Mouse (Mus musculus): ENCODE data around the gene Ndc80.
"Not testable (repeated sequence)": the region's sequence is repeated elsewhere in the genome, so short reads cannot be mapped to it uniquely, and the experiment has no call there.

The Ndc80 gene

GRCm38 (mm10) chr17:71526711-71527564 lies at the start of gene Ndc80:
Gene Ndc80, minus strand, starts transcription at chr17:71526857.
- peak; percentile 97 for DNase-seq (ENCODE audit: low read depth)

GRCm38 (mm10) chr17:71561631-71562030 lies 35.0 kb upstream of the Ndc80 start:
- peak; percentile 66 for DNase-seq (ENCODE audit: low read depth)

- peak; percentile 29 for DNase-seq (ENCODE audit: low read depth)
Measured at GRCm38 (mm10) chr17:71552901-71553300, 26.2 kb upstream of the Ndc80 start.

- DNase-seq (ENCODE audit: low read depth) = peak; percentile 78
Measured at GRCm38 (mm10) chr17:71551757-71552451, 25.2 kb upstream of the Ndc80 start, which contains the start of gene Spdya. Gene Spdya, plus strand, starts transcription at chr17:71552061.

GRCm38 (mm10) chr17:71551350-71551749 lies 24.7 kb upstream of the Ndc80 start:
- DNase-seq (ENCODE audit: low read depth) = no peak

GRCm38 (mm10) chr17:71548586-71548985 lies 21.9 kb upstream of the Ndc80 start:
- peak; percentile 61 for DNase-seq (ENCODE audit: low read depth)

- DNase-seq (ENCODE audit: low read depth) = no peak
Measured at GRCm38 (mm10) chr17:71537164-71537563, 10.5 kb upstream of the Ndc80 start.

GRCm38 (mm10) chr17:71535595-71535994 lies 8.9 kb upstream of the Ndc80 start:
- not testable (repeated sequence) for DNase-seq (ENCODE audit: low read depth)

- peak; percentile 8 for DNase-seq (ENCODE audit: low read depth)
Measured at GRCm38 (mm10) chr17:71528042-71528441, 1.4 kb upstream of the Ndc80 start.

- DNase-seq (ENCODE audit: low read depth) = no peak
Measured at GRCm38 (mm10) chr17:71526302-71526708, 352 bp downstream of the Ndc80 start.

- DNase-seq (ENCODE audit: low read depth) = no peak
Measured at GRCm38 (mm10) chr17:71510297-71510696, 16.4 kb downstream of the Ndc80 start.

- DNase-seq (ENCODE audit: low read depth) = no peak
Measured at GRCm38 (mm10) chr17:71506832-71507231, 19.8 kb downstream of the Ndc80 start.

- DNase-seq (ENCODE audit: low read depth) = no peak
Measured at GRCm38 (mm10) chr17:71495784-71496183, 30.9 kb downstream of the Ndc80 start.

GRCm38 (mm10) chr17:71491332-71491686 lies 35.3 kb downstream of the Ndc80 start:
- DNase-seq (ENCODE audit: low read depth) = no peak

GRCm38 (mm10) chr17:71490666-71491331 lies 35.9 kb downstream of the Ndc80 start:
- peak; percentile 87 for DNase-seq (ENCODE audit: low read depth)

GRCm38 (mm10) chr17:71489703-71490461 lies 36.8 kb downstream of the Ndc80 start:
- peak; percentile 43 for DNase-seq (ENCODE audit: low read depth)

GRCm38 (mm10) chr17:71486231-71486851 lies 40.3 kb downstream of the Ndc80 start:
- peak; percentile 89 for DNase-seq (ENCODE audit: low read depth)

- peak; percentile 90 for DNase-seq (ENCODE audit: low read depth)
Measured at GRCm38 (mm10) chr17:71485791-71486230, 40.8 kb downstream of the Ndc80 start.

GRCm38 (mm10) chr17:71484711-71485110 lies 41.9 kb downstream of the Ndc80 start:
- peak; percentile 53 for DNase-seq (ENCODE audit: low read depth)

- no peak for DNase-seq (ENCODE audit: low read depth)
Measured at GRCm38 (mm10) chr17:71483418-71484060, 43.1 kb downstream of the Ndc80 start.

Measured in naive thymus-derived CD4-positive, alpha-beta T cell, adult 2 months (primary cell).